Mouse (Mus musculus): ENCODE results near the gene Olfr403. TPM values are rescaled to one million over a fixed set of nuclear protein-coding genes. Genes with fewer than 3 reads are reported as not detected.

The Olfr403 gene
- polyA plus RNA-seq, 1 experiment from 2014 or later = not detected

Other genes starting within 250 kb of the Olfr403 start
- gene Olfr23, start 249.6 kb upstream of the Olfr403 start, polyA plus RNA-seq (2014; fragmentation: Nextera tagmentation; extraction: Ambion mirVana) = not detected in 2 replicates
- gene Olfr397, start 225.4 kb upstream of the Olfr403 start, polyA plus RNA-seq (2014; fragmentation: Nextera tagmentation; extraction: Ambion mirVana) = not detected in 2 replicates
- not detected in 2 replicates for gene Olfr398, start 195.8 kb upstream of the Olfr403 start, polyA plus RNA-seq (2014; fragmentation: Nextera tagmentation; extraction: Ambion mirVana)
- gene Olfr139, start 129.7 kb upstream of the Olfr403 start, polyA plus RNA-seq (2014; fragmentation: Nextera tagmentation; extraction: Ambion mirVana) = not detected in 2 replicates
- gene Olfr399, start 129.6 kb upstream of the Olfr403 start, polyA plus RNA-seq (2014; fragmentation: Nextera tagmentation; extraction: Ambion mirVana) = not detected in 2 replicates
- not detected in 2 replicates for gene Zfp616, start 116.3 kb upstream of the Olfr403 start, polyA plus RNA-seq (2014; fragmentation: Nextera tagmentation; extraction: Ambion mirVana)
- not detected in 2 replicates for gene Olfr401, start 72.5 kb upstream of the Olfr403 start, polyA plus RNA-seq (2014; fragmentation: Nextera tagmentation; extraction: Ambion mirVana)
- gene Olfr402, start 32.7 kb upstream of the Olfr403 start, polyA plus RNA-seq (2014; fragmentation: Nextera tagmentation; extraction: Ambion mirVana) = not detected in 2 replicates
- not detected in 2 replicates for gene Olfr43, start 25.1 kb downstream of the Olfr403 start, polyA plus RNA-seq (2014; fragmentation: Nextera tagmentation; extraction: Ambion mirVana)
- gene Olfr406, start 73.6 kb downstream of the Olfr403 start, polyA plus RNA-seq (2014; fragmentation: Nextera tagmentation; extraction: Ambion mirVana) = not detected in 2 replicates
- gene Olfr59, start 97.5 kb downstream of the Olfr403 start, polyA plus RNA-seq (2014; fragmentation: Nextera tagmentation; extraction: Ambion mirVana) = not detected in 2 replicates
- gene Olfr410, start 151.8 kb downstream of the Olfr403 start, polyA plus RNA-seq (2014; fragmentation: Nextera tagmentation; extraction: Ambion mirVana) = not detected in 2 replicates
- not detected in 2 replicates for gene Olfr411, start 166.4 kb downstream of the Olfr403 start, polyA plus RNA-seq (2014; fragmentation: Nextera tagmentation; extraction: Ambion mirVana)
- gene Olfr412, start 175.8 kb downstream of the Olfr403 start, polyA plus RNA-seq (2014; fragmentation: Nextera tagmentation; extraction: Ambion mirVana) = not detected in 2 replicates

Measured in intestine, embryonic 14.5 days (tissue).